Mouse (Mus musculus): Measurements from ENCODE around the gene Slc25a22.
A peak's percentile ranks its signal among the peaks of the same experiment; 100 is the strongest.

GRCm38 (mm10) chr7:141432741-141433516 lies 4.8 kb downstream of the Slc25a22 start:
- TF ChIP-seq CTCF (IDR thresholded peaks at IDR 0.05) (no peak), POLR2A (IDR thresholded peaks at IDR 0.05; ENCODE audit: insufficient read depth, low read depth, low read length) (peak; percentile 45)
